Mouse (Mus musculus): ENCODE results near the gene Utrn. TPM values are rescaled to one million over a fixed set of nuclear protein-coding genes. Genes with fewer than 3 reads are reported as not detected.

Utrn gene
- total RNA-seq, 2 experiments from 2014 or later: 91.1 to 101 TPM

GRCm38 (mm10) chr10:12841497-12841896, 27.7 kb downstream of the Utrn start:
- no peak for DNase-seq (ENCODE audit: low spot score in 2 of 2)

- DNase-seq (ENCODE audit: low spot score in 2 of 2): no peak
Observed at GRCm38 (mm10) chr10:12837636-12838035, 31.5 kb downstream of the Utrn start.

GRCm38 (mm10) chr10:12836048-12836816, 32.9 kb downstream of the Utrn start:
- no peak for DNase-seq (ENCODE audit: low spot score in 2 of 2)

- no peak for DNase-seq (ENCODE audit: low spot score in 2 of 2)
Observed at GRCm38 (mm10) chr10:12834215-12834614, 35.0 kb downstream of the Utrn start.

- no peak for DNase-seq (ENCODE audit: low spot score in 2 of 2)
Observed at GRCm38 (mm10) chr10:12832163-12832562, 37.0 kb downstream of the Utrn start.

- no peak for DNase-seq (ENCODE audit: low spot score in 2 of 2)
Observed at GRCm38 (mm10) chr10:12827778-12828177, 41.4 kb downstream of the Utrn start.

- no peak for DNase-seq (ENCODE audit: low spot score in 2 of 2)
Observed at GRCm38 (mm10) chr10:12827306-12827705, 41.9 kb downstream of the Utrn start.

GRCm38 (mm10) chr10:12826760-12827281, 42.3 kb downstream of the Utrn start:
- no peak for DNase-seq (ENCODE audit: low spot score in 2 of 2)

- no peak for DNase-seq (ENCODE audit: low spot score in 2 of 2)
Observed at GRCm38 (mm10) chr10:12824386-12824785, 44.8 kb downstream of the Utrn start.

- DNase-seq (ENCODE audit: low spot score in 2 of 2): no peak
Observed at GRCm38 (mm10) chr10:12823437-12824219, 45.5 kb downstream of the Utrn start.

GRCm38 (mm10) chr10:12820978-12821735, 48.0 kb downstream of the Utrn start:
- DNase-seq (ENCODE audit: low spot score in 2 of 2): no peak

GRCm38 (mm10) chr10:12817409-12817808, 51.8 kb downstream of the Utrn start:
- DNase-seq (ENCODE audit: low spot score in 2 of 2): peak; percentile 43 to 56

- DNase-seq (ENCODE audit: low spot score in 2 of 2): no peak
Observed at GRCm38 (mm10) chr10:12816530-12816929, 52.6 kb downstream of the Utrn start.

- no peak for DNase-seq (ENCODE audit: low spot score in 2 of 2)
Observed at GRCm38 (mm10) chr10:12814411-12814810, 54.8 kb downstream of the Utrn start.

GRCm38 (mm10) chr10:12813881-12814280, 55.3 kb downstream of the Utrn start:
- no peak for DNase-seq (ENCODE audit: low spot score in 2 of 2)

GRCm38 (mm10) chr10:12813211-12813811, 55.9 kb downstream of the Utrn start:
- no peak for DNase-seq (ENCODE audit: low spot score in 2 of 2)

GRCm38 (mm10) chr10:12812680-12813079, 56.5 kb downstream of the Utrn start:
- DNase-seq (ENCODE audit: low spot score in 2 of 2): no peak

- no peak for DNase-seq (ENCODE audit: low spot score in 2 of 2)
Observed at GRCm38 (mm10) chr10:12810816-12811215, 58.3 kb downstream of the Utrn start.

- DNase-seq (ENCODE audit: low spot score in 2 of 2): no peak
Observed at GRCm38 (mm10) chr10:12809702-12810101, 59.5 kb downstream of the Utrn start.

GRCm38 (mm10) chr10:12808467-12808866, 60.7 kb downstream of the Utrn start:
- no peak for DNase-seq (ENCODE audit: low spot score in 2 of 2)

- no peak for DNase-seq (ENCODE audit: low spot score in 2 of 2)
Observed at GRCm38 (mm10) chr10:12807706-12808105, 61.5 kb downstream of the Utrn start.

Measured in adrenal gland, postnatal 4 days (tissue).